Mouse (Mus musculus): ENCODE measurements around the gene Gtsf2.
"Not testable (repeated sequence)": the region's sequence is repeated elsewhere in the genome, so short reads cannot be mapped to it uniquely, and the experiment has no call there.

- TF ChIP-seq EP300 (optimal IDR thresholded peaks at IDR 0.05); CTCF (IDR thresholded peaks at IDR 0.05; ENCODE audit: low read depth): not testable (repeated sequence)
Measured at GRCm38 (mm10) chr15:103405586-103405985, 42.7 kb downstream of the Gtsf2 start.
